Mouse (Mus musculus): Measurements from ENCODE around the gene Slc25a35. TPM values are rescaled to one million over a fixed set of nuclear protein-coding genes. Genes with fewer than 3 reads are reported as not detected.
A peak's percentile ranks its signal among the peaks of the same experiment; 100 is the strongest.
"Not testable (repeated sequence)": the region's sequence is repeated elsewhere in the genome, so short reads cannot be mapped to it uniquely, and the experiment has no call there.

Slc25a35 gene
- polyA plus RNA-seq, 1 experiment from 2014 or later: 1.5 TPM

- 71% methylated on average over 1 of the region's 1 CpGs for WGBS (ENCODE audit: insufficient replicate concordance)
- Histone ChIP-seq H3K4me3 (ENCODE audit: low read depth, low read length) (no peak overlapping the region), H3K27me3 (ENCODE audit: control insufficient read depth, insufficient read depth, low read length) (0 out of 2 replicates have a peak, but pooled peaks cover 2% of the 10 kb centered on the region), H3K9me3 (replicated peaks; ENCODE audit: control insufficient read depth, low read length) (no peaks in the 10 kb centered on the region), H3K4me1 (ENCODE audit: control insufficient read depth, insufficient read depth, low read length) (peaks cover 6% of the 10 kb centered on the region; the same call in 1 of the 2 replicates), H3K36me3 (ENCODE audit: control insufficient read depth, insufficient read depth, low read length) (no peaks in the 10 kb centered on the region), H3K27ac (ENCODE audit: low read depth, low read length) (no peak overlapping the region), H3K4me2 (no peak overlapping the region), H3K9ac (ENCODE audit: low read depth, low read length) (no peak overlapping the region)
- no peak for ATAC-seq (replicated peaks; ENCODE audit: insufficient number of reproducible peaks, low FRiP score, low TSS enrichment)
Observed at GRCm38 (mm10) chr11:68966554-68966953, 1.4 kb upstream of the Slc25a35 start.

- Histone ChIP-seq H3K9me3 (replicated peaks; ENCODE audit: control insufficient read depth, low read length) (no peaks in the 10 kb centered on the region), H3K36me3 (ENCODE audit: control insufficient read depth, insufficient read depth, low read length) (no peaks in the 10 kb centered on the region), H3K4me1 (ENCODE audit: control insufficient read depth, insufficient read depth, low read length) (peaks cover 16% of the 10 kb centered on the region), H3K27ac (ENCODE audit: low read depth, low read length) (no peak overlapping the region), H3K4me3 (ENCODE audit: low read depth, low read length) (no peak overlapping the region), H3K4me2 (no peak overlapping the region), H3K27me3 (ENCODE audit: control insufficient read depth, insufficient read depth, low read length) (0 out of 2 replicates have a peak, but pooled peaks cover 2% of the 10 kb centered on the region), H3K9ac (ENCODE audit: low read depth, low read length) (no peak overlapping the region)
- ATAC-seq (replicated peaks; ENCODE audit: insufficient number of reproducible peaks, low FRiP score, low TSS enrichment): no peak
- 82% methylated on average over 11 of the region's 11 CpGs for WGBS (ENCODE audit: insufficient replicate concordance)
Observed at GRCm38 (mm10) chr11:68968752-68969151, 821 bp downstream of the Slc25a35 start.

GRCm38 (mm10) chr11:68970232-68970631 is 2.3 kb downstream of the Slc25a35 start:
- Histone ChIP-seq H3K9ac (ENCODE audit: low read depth, low read length) (no peak overlapping the region), H3K36me3 (ENCODE audit: control insufficient read depth, insufficient read depth, low read length) (no peaks in the 10 kb centered on the region), H3K27me3 (ENCODE audit: control insufficient read depth, insufficient read depth, low read length) (0 out of 2 replicates have a peak, but pooled peaks cover 2% of the 10 kb centered on the region), H3K27ac (ENCODE audit: low read depth, low read length) (no peak overlapping the region), H3K4me1 (ENCODE audit: control insufficient read depth, insufficient read depth, low read length) (peaks cover 16% of the 10 kb centered on the region), H3K9me3 (replicated peaks; ENCODE audit: control insufficient read depth, low read length) (no peaks in the 10 kb centered on the region), H3K4me3 (ENCODE audit: low read depth, low read length) (no peak overlapping the region), H3K4me2 (no peak overlapping the region)
- ATAC-seq (replicated peaks; ENCODE audit: insufficient number of reproducible peaks, low FRiP score, low TSS enrichment): no peak
- 76% methylated on average over 4 of the region's 4 CpGs for WGBS (ENCODE audit: insufficient replicate concordance)

GRCm38 (mm10) chr11:68973250-68974058 is 5.5 kb downstream of the Slc25a35 start:
- Histone ChIP-seq H3K4me3 (ENCODE audit: low read depth, low read length) (peak overlapping the region; percentile 49), H3K4me1 (ENCODE audit: control insufficient read depth, insufficient read depth, low read length) (peaks cover 13% of the 10 kb centered on the region), H3K9ac (ENCODE audit: low read depth, low read length) (peak overlapping the region; percentile 64; the same call in 1 of the 2 replicates), H3K4me2 (peak overlapping the region; percentile 62)
- not testable (repeated sequence) for H3K27ac ChIP-seq (ENCODE audit: low read depth, low read length); H3K9me3 ChIP-seq (replicated peaks; ENCODE audit: control insufficient read depth, low read length); H3K27me3 ChIP-seq (ENCODE audit: control insufficient read depth, insufficient read depth, low read length); H3K36me3 ChIP-seq (ENCODE audit: control insufficient read depth, insufficient read depth, low read length)
- peak; percentile 85 for ATAC-seq (replicated peaks; ENCODE audit: insufficient number of reproducible peaks, low FRiP score, low TSS enrichment)
- WGBS (ENCODE audit: insufficient replicate concordance): under 1% methylated on average over 37 of the region's 38 CpGs

- WGBS (ENCODE audit: insufficient replicate concordance): 25% methylated on average over 6 of the region's 6 CpGs
- Histone ChIP-seq H3K4me2 (peak overlapping the region; percentile 62), H3K9me3 (replicated peaks; ENCODE audit: control insufficient read depth, low read length) (no peaks in the 10 kb centered on the region), H3K27me3 (ENCODE audit: control insufficient read depth, insufficient read depth, low read length) (no peaks in the 10 kb centered on the region), H3K27ac (ENCODE audit: low read depth, low read length) (no peak overlapping the region), H3K4me1 (ENCODE audit: control insufficient read depth, insufficient read depth, low read length) (peaks cover 13% of the 10 kb centered on the region), H3K36me3 (ENCODE audit: control insufficient read depth, insufficient read depth, low read length) (no peaks in the 10 kb centered on the region), H3K4me3 (ENCODE audit: low read depth, low read length) (peak overlapping the region; percentile 49), H3K9ac (ENCODE audit: low read depth, low read length) (no peak overlapping the region)
- ATAC-seq (replicated peaks; ENCODE audit: insufficient number of reproducible peaks, low FRiP score, low TSS enrichment): no peak
Observed at GRCm38 (mm10) chr11:68974059-68974450, 6.1 kb downstream of the Slc25a35 start.

GRCm38 (mm10) chr11:68975085-68975484 is 7.2 kb downstream of the Slc25a35 start, which contains the start of gene Rangrf:
Gene Rangrf, minus strand, starts transcription at chr11:68975185.
- ATAC-seq (replicated peaks; ENCODE audit: insufficient number of reproducible peaks, low FRiP score, low TSS enrichment): no peak
- peaks cover 13% of the 10 kb centered on the region for H3K4me1 ChIP-seq (ENCODE audit: control insufficient read depth, insufficient read depth, low read length)
- peak within 1 kb of the TSS; percentile 49 for H3K4me3 ChIP-seq (ENCODE audit: low read depth, low read length)
- H3K4me2 ChIP-seq: peak within 1 kb of the TSS; percentile 62
- H3K9me3 ChIP-seq (replicated peaks; ENCODE audit: control insufficient read depth, low read length): no peaks in the 10 kb centered on the region
- H3K27ac ChIP-seq (ENCODE audit: low read depth, low read length): no peak within 1 kb of the TSS
- H3K9ac ChIP-seq (ENCODE audit: low read depth, low read length): no peak within 1 kb of the TSS
- H3K27me3 ChIP-seq (ENCODE audit: control insufficient read depth, insufficient read depth, low read length): no peaks in the 10 kb centered on the region
- WGBS (ENCODE audit: insufficient replicate concordance): 71% methylated on average over 7 of the region's 7 CpGs
- no peaks in the 10 kb centered on the region for H3K36me3 ChIP-seq (ENCODE audit: control insufficient read depth, insufficient read depth, low read length)

- WGBS (ENCODE audit: insufficient replicate concordance): 88% methylated on average over 1 of the region's 1 CpGs
Observed at GRCm38 (mm10) chr11:68975601-68976000, 7.7 kb downstream of the Slc25a35 start.

GRCm38 (mm10) chr11:68979320-68979733 is 11.4 kb downstream of the Slc25a35 start:
- Histone ChIP-seq H3K27me3 (ENCODE audit: control insufficient read depth, insufficient read depth, low read length) (no peaks in the 10 kb centered on the region), H3K27ac (ENCODE audit: low read depth, low read length) (no peak overlapping the region), H3K4me3 (ENCODE audit: low read depth, low read length) (no peak overlapping the region), H3K4me2 (no peak overlapping the region), H3K36me3 (ENCODE audit: control insufficient read depth, insufficient read depth, low read length) (no peaks in the 10 kb centered on the region), H3K4me1 (ENCODE audit: control insufficient read depth, insufficient read depth, low read length) (no peaks in the 10 kb centered on the region), H3K9me3 (replicated peaks; ENCODE audit: control insufficient read depth, low read length) (no peaks in the 10 kb centered on the region), H3K9ac (ENCODE audit: low read depth, low read length) (no peak overlapping the region)
- ATAC-seq (replicated peaks; ENCODE audit: insufficient number of reproducible peaks, low FRiP score, low TSS enrichment): no peak
- 46% methylated on average over 5 of the region's 5 CpGs for WGBS (ENCODE audit: insufficient replicate concordance)

More at GRCm38 (mm10) chr11:68975601-68976000, 7.7 kb downstream of the Slc25a35 start:
- Histone ChIP-seq H3K36me3 (ENCODE audit: control insufficient read depth, insufficient read depth, low read length) (no peaks in the 10 kb centered on the region), H3K9ac (ENCODE audit: low read depth, low read length) (no peak overlapping the region), H3K4me2 (no peak overlapping the region), H3K27ac (ENCODE audit: low read depth, low read length) (no peak overlapping the region), H3K27me3 (ENCODE audit: control insufficient read depth, insufficient read depth, low read length) (no peaks in the 10 kb centered on the region), H3K4me3 (ENCODE audit: low read depth, low read length) (no peak overlapping the region), H3K4me1 (ENCODE audit: control insufficient read depth, insufficient read depth, low read length) (peaks cover 13% of the 10 kb centered on the region), H3K9me3 (replicated peaks; ENCODE audit: control insufficient read depth, low read length) (no peaks in the 10 kb centered on the region)
- no peak for ATAC-seq (replicated peaks; ENCODE audit: insufficient number of reproducible peaks, low FRiP score, low TSS enrichment)

Data from heart, embryonic 11.5 days (tissue).